Mouse (Mus musculus) heart, embryonic 11.5 days (tissue): ENCODE data around the gene Procr. TPM values are rescaled to one million over a fixed set of nuclear protein-coding genes. Genes with fewer than 3 reads are reported as not detected.

Experiments
- ATAC-seq: fragments of 200-750 bp; cut with Nextera tagmentation; replicated peaks from 2 replicates; pipeline ENCODE4 v1.8.0; 2017; ENCODE audit warnings: moderate library complexity; ENCODE audit not compliant: insufficient number of reproducible peaks, low FRiP score, low TSS enrichment
- H3K27ac ChIP-seq: fragments of 300-500 bp; sonication (generic); 2 replicates; pipeline ENCODE4 v1.5.1; 2014; ENCODE audit warnings: mild to moderate bottlenecking, low read depth, low read length
- H3K27me3 ChIP-seq: fragments of 300-500 bp; sonication (generic); 2 replicates; pipeline ENCODE4 v1.6.1; 2014; ENCODE audit warnings: mild to moderate bottlenecking, low read length, mixed read lengths; ENCODE audit not compliant: control insufficient read depth, insufficient read depth
- H3K36me3 ChIP-seq: fragments of 300-500 bp; sonication (generic); 2 replicates; pipeline ENCODE4 v1.6.1; 2014; ENCODE audit warnings: mild to moderate bottlenecking, low read length, moderate library complexity, mixed read lengths; ENCODE audit not compliant: control insufficient read depth, insufficient read depth
- H3K4me1 ChIP-seq: fragments of 300-500 bp; sonication (generic); 2 replicates; pipeline ENCODE4 v1.6.1; 2014; ENCODE audit warnings: low read length; ENCODE audit not compliant: control insufficient read depth, insufficient read depth
- H3K4me2 ChIP-seq: fragments of 300-500 bp; sonication (generic); 2 replicates; pipeline ENCODE4 v1.6.1; 2014; ENCODE audit warnings: mild to moderate bottlenecking, moderate library complexity
- H3K4me3 ChIP-seq: fragments of 300-500 bp; sonication (generic); 2 replicates; pipeline ENCODE4 v1.5.1; 2014; ENCODE audit warnings: low read depth, low read length
- H3K9ac ChIP-seq: fragments of 300-500 bp; sonication (generic); 2 replicates; pipeline ENCODE4 v1.6.1; 2014; ENCODE audit warnings: mild to moderate bottlenecking, low read depth, low read length, moderate library complexity
- H3K9me3 ChIP-seq: fragments of 300-500 bp; sonication (generic); replicated peaks from 2 replicates; pipeline ENCODE4 v1.6.1; 2016; ENCODE audit warnings: low read length; ENCODE audit not compliant: control insufficient read depth
- WGBS: fragments of 180-500 bp; shearing (Covaris S2); extraction: QIAGEN DNeasy Blood & Tissue Kit; methylation state at CpG from one replicate; pipeline ENCODE4 v1.1.7; 2014; ENCODE audit not compliant: insufficient replicate concordance; 5-methylcytosine and 5-hydroxymethylcytosine counted together
- polyA plus RNA-seq: library from polyadenylated mRNA; unstranded; fragments of >200 nt; fragmentation: Nextera tagmentation; extraction: Ambion mirVana; gene quantifications from 2 replicates; pipeline ENCODE4 v1.2.1, GENCODE M21; 2014

The Procr gene
- polyA plus RNA-seq, 1 experiment from 2014 or later = 9.2 TPM

DNA sequence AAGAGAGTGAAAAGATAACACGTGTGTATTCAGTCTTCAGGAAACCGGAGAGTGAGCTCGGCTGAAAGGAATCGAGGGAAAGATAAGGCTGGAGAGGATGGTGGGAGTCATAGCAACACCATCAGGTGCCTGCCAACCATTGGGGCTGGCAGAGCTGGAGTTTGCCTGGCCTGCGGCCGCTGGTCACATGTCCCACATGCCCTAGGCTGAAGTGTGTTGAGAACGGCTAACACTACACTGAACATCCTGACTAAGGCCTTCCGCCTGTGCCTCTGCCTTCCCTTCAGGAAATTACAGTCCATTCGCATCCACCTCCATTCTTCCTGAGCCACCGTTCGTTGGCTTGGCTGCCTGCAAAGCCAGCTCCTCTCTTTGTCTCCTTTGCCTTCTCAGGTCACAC, 8.7 kb upstream of the Procr start:
- H3K9me3 ChIP-seq = no peaks in the 10 kb centered on the region
- H3K27ac ChIP-seq = peak overlapping the region; percentile 24; the same call in 1 of the 2 replicates
- no peak overlapping the region for H3K4me3 ChIP-seq
- no peaks in the 10 kb centered on the region for H3K27me3 ChIP-seq
- 0 out of 2 replicates have a peak, but pooled peaks cover 3% of the 10 kb centered on the region for H3K4me1 ChIP-seq
- no peak overlapping the region for H3K9ac ChIP-seq
- H3K4me2 ChIP-seq = no peak overlapping the region
- ATAC-seq = 0 out of 2 replicates have a peak, but pooled peaks have one; percentile 43
- 38% methylated on average over 11 of the region's 11 CpGs for WGBS
- no peaks in the 10 kb centered on the region for H3K36me3 ChIP-seq

DNA sequence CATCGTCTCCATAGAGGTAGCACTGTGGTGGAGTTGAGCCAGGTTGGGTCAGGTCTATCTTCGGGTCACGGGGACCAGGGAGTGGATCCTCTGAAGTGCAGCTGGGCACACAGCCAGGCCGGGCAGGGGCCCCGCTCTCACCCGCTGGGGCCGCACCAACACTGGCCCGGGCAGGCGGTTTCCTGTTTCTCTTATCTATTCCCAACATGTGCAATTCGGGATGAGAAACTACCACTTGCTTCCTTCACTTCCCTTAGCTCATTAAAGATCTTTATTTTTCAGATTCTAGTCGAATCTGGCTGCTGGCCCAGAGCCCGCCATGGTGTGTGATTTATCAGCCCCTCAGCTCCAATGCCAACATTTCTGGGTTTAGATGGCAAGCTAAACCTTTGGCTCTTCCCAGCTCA, 8.0 kb upstream of the Procr start:
- H3K9me3 ChIP-seq = no peaks in the 10 kb centered on the region
- H3K9ac ChIP-seq = no peak overlapping the region
- 0 out of 2 replicates have a peak, but pooled peaks cover 3% of the 10 kb centered on the region for H3K4me1 ChIP-seq
- H3K4me2 ChIP-seq = no peak overlapping the region
- 55% methylated on average over 12 of the region's 12 CpGs for WGBS
- H3K36me3 ChIP-seq = no peaks in the 10 kb centered on the region
- H3K27ac ChIP-seq = peak overlapping the region; percentile 18; the same call in 1 of the 2 replicates
- no peak overlapping the region for H3K4me3 ChIP-seq
- ATAC-seq = peak; percentile 69
- no peaks in the 10 kb centered on the region for H3K27me3 ChIP-seq

GRCm38 (mm10) chr2:155743351-155743750, 7.6 kb upstream of the Procr start:
- H3K9ac ChIP-seq = no peak overlapping the region
- H3K27ac ChIP-seq = peak overlapping the region; percentile 18; the same call in 1 of the 2 replicates
- H3K36me3 ChIP-seq = no peaks in the 10 kb centered on the region
- ATAC-seq = no peak
- H3K4me2 ChIP-seq = no peak overlapping the region
- H3K27me3 ChIP-seq = no peaks in the 10 kb centered on the region
- H3K4me3 ChIP-seq = no peak overlapping the region
- 77% methylated on average over 9 of the region's 9 CpGs for WGBS
- H3K9me3 ChIP-seq = no peaks in the 10 kb centered on the region
- 0 out of 2 replicates have a peak, but pooled peaks cover 3% of the 10 kb centered on the region for H3K4me1 ChIP-seq

DNA sequence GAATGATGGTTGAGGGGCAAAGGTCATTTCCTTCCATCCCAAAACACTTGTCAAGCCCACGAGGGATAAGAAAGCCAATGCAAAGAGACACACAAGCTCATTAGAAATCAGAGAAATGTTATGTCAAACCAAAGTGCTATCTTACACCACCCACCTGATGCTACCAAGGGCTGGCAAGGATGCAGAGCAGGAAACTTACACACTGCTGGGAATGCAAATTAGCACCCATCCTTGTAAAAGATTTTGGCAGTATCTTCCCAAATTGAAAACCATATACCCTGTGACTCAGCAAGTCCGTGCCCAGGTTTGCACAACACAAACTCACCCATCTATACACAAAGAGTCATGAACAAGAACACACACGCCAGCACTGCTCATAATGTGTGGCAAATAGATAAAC, 5.4 kb upstream of the Procr start:
- Histone ChIP-seq H3K4me2 (no peak overlapping the region), H3K9ac (no peak overlapping the region), H3K27ac (no peak overlapping the region), H3K27me3 (no peaks in the 10 kb centered on the region), H3K4me3 (no peak overlapping the region), H3K4me1 (0 out of 2 replicates have a peak, but pooled peaks cover 3% of the 10 kb centered on the region), H3K36me3 (no peaks in the 10 kb centered on the region), H3K9me3 (no peaks in the 10 kb centered on the region)
- WGBS = 51% methylated on average over 3 of the region's 3 CpGs
- ATAC-seq = no peak

GRCm38 (mm10) chr2:155749394-155749793, 1.5 kb upstream of the Procr start:
- Histone ChIP-seq H3K27me3 (peaks cover 7% of the 10 kb centered on the region; the same call in 1 of the 2 replicates), H3K36me3 (no peaks in the 10 kb centered on the region), H3K4me1 (no peaks in the 10 kb centered on the region; the same call in 1 of the 2 replicates), H3K4me2 (no peak overlapping the region), H3K4me3 (no peak overlapping the region), H3K9me3 (no peaks in the 10 kb centered on the region), H3K9ac (no peak overlapping the region), H3K27ac (no peak overlapping the region)
- 83% methylated on average over 4 of the region's 4 CpGs for WGBS
- ATAC-seq = no peak

- no peak overlapping the region for H3K27ac ChIP-seq
- H3K4me3 ChIP-seq = no peak overlapping the region
- H3K4me1 ChIP-seq = no peaks in the 10 kb centered on the region; the same call in 1 of the 2 replicates
- peaks cover 9% of the 10 kb centered on the region for H3K27me3 ChIP-seq
- H3K4me2 ChIP-seq = no peak overlapping the region
- WGBS = 0% methylated on average over 1 of the region's 1 CpGs
- no peak for ATAC-seq
- H3K36me3 ChIP-seq = no peaks in the 10 kb centered on the region
- no peaks in the 10 kb centered on the region for H3K9me3 ChIP-seq
- H3K9ac ChIP-seq = no peak overlapping the region
Measured at GRCm38 (mm10) chr2:155755746-155756145, 4.8 kb downstream of the Procr start.

- Histone ChIP-seq H3K4me3 (no peak overlapping the region), H3K4me1 (no peaks in the 10 kb centered on the region), H3K36me3 (no peaks in the 10 kb centered on the region), H3K27me3 (peaks cover 9% of the 10 kb centered on the region), H3K27ac (no peak overlapping the region), H3K9ac (no peak overlapping the region), H3K4me2 (no peak overlapping the region), H3K9me3 (no peaks in the 10 kb centered on the region)
- 58% methylated on average over 14 of the region's 14 CpGs for WGBS
- no peak for ATAC-seq
Measured at GRCm38 (mm10) chr2:155756855-155757566, 6.1 kb downstream of the Procr start.

GRCm38 (mm10) chr2:155764679-155765418, 13.9 kb downstream of the Procr start:
- ATAC-seq = no peak
- WGBS = 47% methylated on average over 13 of the region's 13 CpGs
- H3K4me2 ChIP-seq = peak overlapping the region; percentile 29; the same call in 1 of the 2 replicates

More at GRCm38 (mm10) chr2:155764679-155765418, 13.9 kb downstream of the Procr start:
- Histone ChIP-seq H3K36me3 (no peaks in the 10 kb centered on the region), H3K9ac (no peak overlapping the region), H3K27me3 (peaks cover 7% of the 10 kb centered on the region; the same call in 1 of the 2 replicates), H3K4me1 (no peaks in the 10 kb centered on the region), H3K9me3 (no peaks in the 10 kb centered on the region), H3K27ac (no peak overlapping the region), H3K4me3 (no peak overlapping the region)
